Mouse (Mus musculus) myocyte (in vitro differentiated cells): ENCODE data around the gene Rnf103.

Experiments used
- CEBPB ChIP-seq: IDR thresholded peaks from 2 replicates; pipeline ENCODE4 v1.6.1; 2011; ENCODE audit warnings: mild to moderate bottlenecking, moderate library complexity; ENCODE audit not compliant: poor library complexity, insufficient read depth, severe bottlenecking
- E2F4 ChIP-seq: IDR thresholded peaks from one replicate; pipeline ENCODE4 v1.6.1; 2011; ENCODE audit warnings: mild to moderate bottlenecking, control low read depth, moderate library complexity; ENCODE audit not compliant: insufficient read depth
- MAX ChIP-seq: IDR thresholded peaks from one replicate; pipeline ENCODE4 v1.6.1; 2011; ENCODE audit warnings: low read depth, mild to moderate bottlenecking, control low read depth
- MYOD1 ChIP-seq, 3 experiments: IDR thresholded peaks; one replicate each; pipeline ENCODE4 v1.6.1; 2011; ENCODE audit warnings: control low read depth in 2 of 3, low read depth in 2 of 3, mild to moderate bottlenecking in 2 of 3, moderate library complexity in 1 of 3; ENCODE audit not compliant: insufficient read length in 2 of 3, control insufficient read depth in 1 of 3
- MYOG ChIP-seq, 3 experiments: IDR thresholded peaks; one replicate each; pipeline ENCODE4 v1.6.1; 2011; ENCODE audit warnings: control low read depth in 2 of 3, low read depth in 2 of 3, mild to moderate bottlenecking in 2 of 3; ENCODE audit not compliant: insufficient read length in 2 of 3, control insufficient read depth in 1 of 3, insufficient read depth in 1 of 3
- POLR2A ChIP-seq: IDR thresholded peaks from one replicate; pipeline ENCODE4 v1.6.1; 2011; ENCODE audit warnings: low read depth, mild to moderate bottlenecking, control low read depth, moderate library complexity; ENCODE audit not compliant: insufficient read length
- POLR2AphosphoS2 ChIP-seq: IDR thresholded peaks from one replicate; pipeline ENCODE4 v1.6.1; 2011; ENCODE audit warnings: low read depth, control low read depth; ENCODE audit not compliant: insufficient read length
- REST ChIP-seq: IDR thresholded peaks from one replicate; pipeline ENCODE4 v1.6.1; 2011; ENCODE audit warnings: mild to moderate bottlenecking, control low read depth, moderate library complexity; ENCODE audit not compliant: insufficient read depth, insufficient read length
- SRF ChIP-seq: IDR thresholded peaks from one replicate; pipeline ENCODE4 v1.6.1; 2011; ENCODE audit warnings: low read depth; ENCODE audit not compliant: control insufficient read depth, insufficient read length
- TCF12 ChIP-seq: IDR thresholded peaks from one replicate; pipeline ENCODE4 v1.6.1; 2011; ENCODE audit warnings: mild to moderate bottlenecking, control low read depth; ENCODE audit not compliant: poor library complexity, insufficient read depth, severe bottlenecking
- TCF3 ChIP-seq: IDR thresholded peaks from one replicate; pipeline ENCODE4 v1.6.1; 2011; ENCODE audit warnings: low read depth, control low read depth; ENCODE audit not compliant: insufficient read length
- USF1 ChIP-seq: IDR thresholded peaks from one replicate; pipeline ENCODE4 v1.6.1; 2011; ENCODE audit warnings: low read depth, mild to moderate bottlenecking, control low read depth, moderate library complexity

DNA sequence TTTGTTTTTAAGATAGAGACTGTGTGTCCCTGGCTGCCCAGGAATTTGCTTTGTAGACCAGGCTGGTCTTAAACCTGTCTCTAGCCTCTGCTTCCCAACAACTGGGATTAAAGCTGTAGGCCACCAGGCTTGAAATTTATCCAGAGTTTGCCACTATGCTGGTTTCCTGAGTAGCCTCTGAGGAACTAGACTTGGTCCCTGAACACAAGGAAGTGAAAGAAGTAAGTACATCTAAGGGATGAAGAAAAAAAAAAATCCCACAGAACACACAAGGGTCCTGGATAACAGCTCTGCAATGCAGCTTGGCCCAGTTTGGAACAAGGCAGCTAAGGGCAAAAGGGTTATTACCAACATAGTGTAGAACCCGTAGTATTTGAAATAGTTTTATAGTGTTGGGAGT, 6.8 kb upstream of the Rnf103 start:
- no peak for TF ChIP-seq POLR2A
- no peak for TF ChIP-seq USF1
- no peak for TF ChIP-seq POLR2AphosphoS2
- no peak for TF ChIP-seq MAX
- TF ChIP-seq E2F4: no peak
- no peak for TF ChIP-seq TCF12
- no peak for TF ChIP-seq CEBPB
- TF ChIP-seq MYOG (IDR thresholded peaks at IDR 0.05; ENCODE audit: control insufficient read depth in 1 of 3, insufficient read depth in 1 of 3, insufficient read length in 2 of 3, low read depth in 2 of 3): no peak
- TF ChIP-seq MYOD1 (IDR thresholded peaks at IDR 0.05; ENCODE audit: control insufficient read depth in 1 of 3, insufficient read length in 2 of 3, low read depth in 2 of 3): no peak
- TF ChIP-seq TCF3: no peak
- no peak for TF ChIP-seq REST
- no peak for TF ChIP-seq SRF
